Mouse (Mus musculus) megakaryocyte progenitor cell, adult 5-6 weeks (primary cell): ENCODE results near the gene Stx2. TPM values are rescaled to one million over a fixed set of nuclear protein-coding genes. Genes with fewer than 3 reads are reported as not detected.
"Not testable (repeated sequence)": the region's sequence is repeated elsewhere in the genome, so short reads cannot be mapped to it uniquely, and the experiment has no call there.

Experiments
- ATAC-seq: replicated peaks from 2 replicates; pipeline ENCODE4 v1.8.0; 2016; ENCODE audit warnings: mild to moderate bottlenecking, moderate TSS enrichment, inconsistent platforms; ENCODE audit not compliant: poor library complexity
- total RNA-seq, 2 experiments: library from RNA; stranded (forward) in 1 of 2; stranded (reverse) in 1 of 2; fragments of 157-497, 149-512 nt in 1 of 2; fragments of 200-1000 nt in 1 of 2; gene quantifications; 2 replicates each; pipeline versions ENCODE4 v1.2.3 to v1.2.4; 2015 to 2017

Gene Stx2
- total RNA-seq, 2 experiments from 2014 or later = 19.4 to 26.0 TPM

DNA sequence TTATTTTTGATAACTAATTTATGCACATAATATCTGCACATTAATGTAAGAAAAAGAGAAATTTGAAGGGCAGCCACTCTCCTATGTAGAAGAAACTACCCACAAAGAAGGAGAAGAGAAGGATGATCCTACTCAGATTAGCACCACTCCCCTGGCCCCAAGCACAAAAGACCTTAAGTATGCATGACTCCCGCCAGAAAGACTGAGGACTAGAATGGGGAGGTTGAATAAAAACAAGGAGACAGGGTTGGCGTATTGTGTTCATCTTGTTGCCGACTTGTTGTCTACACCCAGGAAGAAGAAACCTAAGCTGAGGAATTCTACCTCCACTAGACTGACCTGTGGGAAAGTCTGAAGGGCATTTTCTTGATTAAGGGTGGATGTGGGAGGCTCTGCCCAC, 49.5 kb downstream of the Stx2 start:
- no peak for ATAC-seq

DNA sequence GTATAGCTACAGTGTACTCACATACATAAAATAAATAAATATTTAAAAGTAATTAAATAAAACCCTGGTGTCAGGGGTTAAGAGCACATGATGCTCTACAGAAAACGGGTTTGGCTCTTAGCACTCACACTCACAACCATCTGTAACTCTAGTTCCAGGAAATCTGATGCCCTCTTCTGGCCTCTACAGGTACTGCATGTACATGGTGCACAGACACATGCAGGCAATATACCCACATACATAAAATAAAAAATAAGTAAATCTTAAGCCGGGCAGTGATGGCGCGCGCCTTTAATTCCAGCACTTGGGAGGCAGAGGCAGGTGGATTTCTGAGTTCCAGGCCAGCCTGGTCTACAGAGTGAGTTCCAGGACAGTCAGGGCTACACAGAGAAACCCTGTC, 54.0 kb downstream of the Stx2 start:
- not testable (repeated sequence) for ATAC-seq

DNA sequence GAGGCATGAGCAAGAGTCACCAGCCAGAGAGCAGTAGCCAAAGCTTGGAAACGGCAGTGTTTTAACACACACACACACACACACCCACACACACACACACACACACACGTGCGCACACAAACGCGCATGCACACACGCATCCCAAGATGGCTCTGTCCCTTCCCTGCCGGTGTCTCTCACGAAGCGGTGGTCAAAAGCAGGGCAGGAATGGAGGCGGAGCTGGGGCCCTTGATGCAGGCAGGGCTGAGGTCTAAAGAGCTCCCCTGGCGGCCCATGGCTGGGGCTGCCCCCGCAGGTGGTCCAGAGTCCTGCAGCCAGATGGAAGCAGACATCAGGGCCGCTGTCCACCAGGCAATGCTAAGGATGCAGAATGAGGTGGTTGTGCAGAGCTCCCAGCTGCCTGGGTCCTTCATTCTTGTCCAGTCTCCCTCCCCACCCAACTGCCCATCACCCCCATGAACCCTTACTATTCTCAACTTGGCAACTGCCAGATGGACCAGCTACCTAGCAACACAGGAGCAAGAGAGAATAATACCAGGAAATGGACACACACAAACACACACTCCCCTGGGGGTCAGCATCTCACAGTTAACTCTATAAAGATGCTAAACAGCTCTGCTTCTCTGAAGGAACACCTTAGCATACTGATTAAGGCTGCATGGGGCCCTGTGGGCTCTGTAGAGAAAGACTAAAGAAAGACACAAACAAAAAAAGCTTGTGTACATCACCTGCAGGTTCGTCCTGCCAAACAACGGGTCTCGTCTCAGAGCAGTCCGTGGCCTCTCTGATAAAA, 54.9 kb downstream of the Stx2 start, which contains the start of gene Rimbp2:
Gene Rimbp2 (minus strand): TSS at position 209 of the 793 bp plus-strand sequence.
- ATAC-seq = no peak

DNA sequence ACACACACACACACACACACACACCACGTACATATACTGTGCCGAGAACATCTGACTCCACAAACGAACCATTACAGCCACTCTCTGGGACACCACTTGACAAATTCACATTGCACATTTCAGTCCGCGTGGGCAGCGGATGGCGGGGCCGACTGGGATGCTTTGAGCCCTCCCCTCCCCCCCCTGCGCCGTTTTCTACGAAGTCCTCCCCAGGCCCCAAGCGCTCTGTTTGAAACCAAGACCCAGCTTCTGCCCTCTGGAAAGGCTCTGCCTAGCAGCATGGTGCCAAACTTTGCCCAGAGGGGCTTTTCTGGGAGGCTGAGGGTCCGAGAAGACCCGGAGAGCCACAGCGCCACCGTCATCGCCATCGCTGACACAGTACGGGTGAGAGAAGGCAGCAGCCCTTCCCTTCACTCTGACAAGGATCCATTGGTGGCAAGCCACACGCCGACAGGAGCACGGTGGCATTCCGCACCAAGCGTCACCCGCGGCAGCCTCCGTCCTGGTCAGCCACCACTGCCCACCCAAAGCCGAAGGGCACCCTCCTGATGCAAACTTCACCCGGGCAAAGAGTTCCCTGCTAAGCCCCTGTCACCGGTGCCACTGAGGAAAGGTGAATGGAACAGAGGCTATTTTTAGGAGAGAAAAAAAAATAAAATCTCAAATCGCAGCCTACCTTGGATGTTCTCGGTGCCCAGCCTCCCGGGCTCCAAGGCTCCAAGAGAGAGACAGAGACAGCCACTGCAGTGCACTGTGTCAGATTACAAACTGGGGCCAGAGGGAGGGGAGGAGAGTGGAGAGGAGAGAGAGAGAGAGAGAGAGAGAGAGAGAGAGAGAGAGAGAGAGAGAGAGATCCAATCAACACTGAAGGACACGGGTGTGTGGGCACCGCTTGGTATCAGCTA, 55.8 kb downstream of the Stx2 start:
- no peak for ATAC-seq

DNA sequence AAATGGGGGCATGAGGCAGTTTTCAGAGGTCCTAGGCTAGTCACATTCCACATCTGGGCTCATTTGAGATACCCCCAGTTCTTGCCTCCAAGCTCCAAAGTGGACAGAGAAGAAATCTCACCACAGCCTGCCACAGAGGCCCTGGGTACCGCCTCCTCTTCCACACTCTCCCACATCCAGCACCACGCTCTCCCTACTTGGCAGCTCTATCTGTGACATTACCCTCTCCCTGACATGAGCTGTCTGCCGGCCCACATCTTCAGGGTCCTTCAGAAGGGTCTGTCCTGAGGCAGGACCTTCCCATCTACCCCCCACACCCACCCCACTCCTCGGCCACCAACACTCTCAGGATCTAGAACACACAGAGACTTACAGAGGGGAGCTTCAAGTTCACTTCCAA, 56.9 kb downstream of the Stx2 start:
- ATAC-seq = no peak

DNA sequence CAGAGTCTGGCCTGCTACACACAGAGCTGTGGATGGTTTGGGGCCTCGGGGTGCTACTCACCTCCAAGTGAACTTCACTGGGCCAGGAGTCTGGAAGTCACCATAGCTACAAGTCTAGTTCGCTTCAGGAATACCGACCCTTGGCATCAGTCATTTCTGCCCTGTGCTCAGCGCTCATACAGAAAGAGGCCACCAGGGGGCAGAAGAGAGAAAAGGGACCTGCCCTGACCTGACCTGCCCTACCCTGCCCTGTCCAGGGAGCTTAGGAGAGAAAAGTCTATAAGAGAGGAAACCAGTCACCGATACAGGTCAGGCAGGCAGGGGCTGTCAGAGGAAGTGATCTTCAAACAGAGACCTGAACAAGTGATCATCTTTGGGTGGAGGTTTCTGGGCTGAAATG, 61.3 kb downstream of the Stx2 start:
- peak; percentile 77 for ATAC-seq

DNA sequence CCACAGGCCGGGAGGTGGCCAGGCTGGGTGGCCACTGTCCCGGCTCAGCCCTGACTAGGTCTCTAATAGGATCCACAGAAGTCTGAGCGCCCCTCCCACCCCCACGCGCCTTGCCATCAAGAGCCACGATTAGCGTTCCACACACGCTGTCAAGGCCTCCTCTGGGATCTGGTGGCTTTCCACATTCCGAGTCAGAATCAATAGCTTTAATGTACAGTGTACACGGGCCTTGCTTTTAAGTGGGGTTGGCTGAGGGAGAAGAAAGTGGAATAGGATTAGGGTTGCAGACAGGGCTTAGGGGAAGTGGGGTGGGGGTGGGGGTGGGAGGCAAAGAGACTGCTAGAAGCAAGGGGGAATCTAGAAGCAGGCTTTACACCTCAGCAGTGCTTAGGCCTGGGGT, 67.9 kb downstream of the Stx2 start:
- ATAC-seq = no peak

DNA sequence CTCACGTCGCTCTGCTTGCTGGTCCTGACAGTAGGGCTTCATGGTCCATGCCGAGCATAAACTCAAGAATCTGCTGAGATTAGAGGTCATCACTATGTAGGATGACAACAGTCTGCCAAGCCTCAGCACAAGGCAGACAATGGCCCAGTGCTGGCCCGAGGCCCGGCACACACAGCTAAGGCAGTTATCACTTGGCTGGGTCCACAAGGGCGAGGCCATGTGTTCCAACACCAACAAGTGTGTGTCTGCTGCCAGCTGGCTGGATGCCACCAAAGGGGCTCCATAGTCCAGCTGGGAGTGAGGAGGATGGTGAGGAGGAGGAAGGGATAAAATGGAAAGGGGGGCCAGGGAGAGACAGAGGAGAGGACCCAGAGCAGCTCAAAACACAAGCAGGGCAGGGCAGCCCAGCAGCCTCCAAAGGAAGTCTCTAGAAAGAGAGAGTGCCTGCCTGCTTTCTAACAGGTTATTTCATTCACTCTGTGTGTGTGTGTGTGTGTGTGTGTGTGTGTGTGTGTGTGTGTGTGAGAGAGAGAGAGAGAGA, 72.9 kb downstream of the Stx2 start:
- ATAC-seq = no peak

Other genes starting within 250 kb of the Stx2 start
- not detected in 2 replicates for gene Rimbp2, start 55.1 kb downstream of the Stx2 start, total RNA-seq (2015)
- gene Rimbp2, start 55.1 kb downstream of the Stx2 start, total RNA-seq (2017) = not detected in 2 replicates
- gene Ran, start 11.5 kb upstream of the Stx2 start, total RNA-seq (2015) = 583 and 587 TPM in 2 replicates
- gene Ran, start 11.5 kb upstream of the Stx2 start, total RNA-seq (2017) = 525 and 594 TPM in 2 replicates
- gene Adgrd1, start 88.2 kb upstream of the Stx2 start, total RNA-seq (2015) = 0.15 and 0.59 TPM in 2 replicates
- gene Adgrd1, start 88.2 kb upstream of the Stx2 start, total RNA-seq (2017) = 0.50 and 0.51 TPM in 2 replicates